Mouse (Mus musculus) naive thymus-derived CD4-positive, alpha-beta T cell, adult 2 months (primary cell): ENCODE data around the gene Ush2a.

Source experiments
- DNase-seq: peaks from one replicate; pipeline ENCODE4 v3.0.0-alpha.2; 2011; ENCODE audit warnings: low read depth

Ush2a gene

DNA sequence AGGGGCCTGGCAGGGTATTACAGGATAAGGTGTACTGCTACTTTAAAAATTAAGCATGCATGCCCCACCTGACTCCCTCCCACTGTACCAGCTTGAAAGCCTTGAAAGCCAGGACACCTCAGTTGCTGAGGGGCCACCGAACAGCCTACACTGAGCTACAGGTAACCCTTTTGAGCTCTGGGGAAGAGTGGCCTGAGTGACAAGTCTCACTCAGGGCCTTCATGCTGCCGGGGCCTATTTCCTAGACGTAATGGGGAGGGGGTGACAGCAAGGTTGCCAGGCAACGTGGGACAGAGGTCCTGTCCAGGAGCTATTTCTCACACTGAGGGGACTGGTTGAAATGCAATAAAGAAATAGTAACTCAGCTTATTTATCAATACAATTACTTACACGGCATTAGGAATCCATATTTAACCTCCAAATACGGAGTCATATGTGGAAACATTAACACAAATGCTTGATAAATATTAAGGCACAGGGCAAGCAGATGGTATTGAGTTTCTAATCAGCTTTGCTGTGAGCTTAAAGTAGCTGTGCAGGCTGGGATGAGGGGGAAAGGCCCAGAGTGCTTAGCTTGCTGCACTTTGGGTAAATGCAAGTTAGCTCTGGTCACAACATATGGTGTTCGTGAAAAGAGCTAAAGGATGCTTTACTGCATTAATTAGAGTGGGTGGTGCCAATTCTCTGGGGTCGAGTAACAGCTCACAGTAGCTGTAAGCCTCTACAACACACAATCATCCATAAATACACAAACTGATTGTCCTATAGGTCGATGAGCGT lies at the start of gene Ush2a:
TSS of gene Ush2a (plus strand) at position 121 of the 780 bp plus-strand sequence.
- DNase-seq = no peak

DNA sequence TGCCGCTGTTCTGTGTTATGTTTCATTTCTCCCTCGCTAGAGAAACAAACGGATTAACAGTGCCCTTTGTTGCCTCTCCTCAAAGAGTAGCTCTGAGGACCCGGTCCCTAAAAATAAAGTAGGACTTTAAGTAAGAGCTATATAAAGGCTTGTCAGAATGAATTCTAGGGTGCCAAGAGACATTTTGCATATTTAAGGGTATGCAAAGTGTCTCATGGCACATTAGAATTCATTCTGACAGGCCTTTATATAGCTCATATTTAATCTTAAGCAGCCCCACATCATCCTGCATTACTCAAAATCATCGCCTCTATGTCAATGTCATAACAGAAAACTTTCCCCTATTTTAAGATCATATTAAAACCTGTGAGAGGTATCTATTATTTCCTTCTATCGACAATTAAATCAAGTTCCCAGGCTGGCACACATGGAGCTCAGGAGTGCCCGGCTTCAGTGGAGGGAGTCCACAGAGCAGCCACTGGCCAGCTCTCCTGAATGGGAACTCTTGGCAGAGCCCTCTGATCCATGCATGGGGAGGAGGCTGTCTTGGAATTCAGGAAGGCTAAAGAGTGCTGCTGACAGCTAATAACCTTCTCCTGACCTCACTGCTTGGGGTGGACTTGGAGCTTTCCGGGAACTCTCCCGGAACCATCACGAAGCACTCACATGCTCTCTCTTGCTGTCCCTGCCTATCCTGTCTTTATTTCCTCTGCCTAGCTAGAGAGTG lies 46.8 kb upstream of the Ush2a start:
- DNase-seq = no peak

DNA sequence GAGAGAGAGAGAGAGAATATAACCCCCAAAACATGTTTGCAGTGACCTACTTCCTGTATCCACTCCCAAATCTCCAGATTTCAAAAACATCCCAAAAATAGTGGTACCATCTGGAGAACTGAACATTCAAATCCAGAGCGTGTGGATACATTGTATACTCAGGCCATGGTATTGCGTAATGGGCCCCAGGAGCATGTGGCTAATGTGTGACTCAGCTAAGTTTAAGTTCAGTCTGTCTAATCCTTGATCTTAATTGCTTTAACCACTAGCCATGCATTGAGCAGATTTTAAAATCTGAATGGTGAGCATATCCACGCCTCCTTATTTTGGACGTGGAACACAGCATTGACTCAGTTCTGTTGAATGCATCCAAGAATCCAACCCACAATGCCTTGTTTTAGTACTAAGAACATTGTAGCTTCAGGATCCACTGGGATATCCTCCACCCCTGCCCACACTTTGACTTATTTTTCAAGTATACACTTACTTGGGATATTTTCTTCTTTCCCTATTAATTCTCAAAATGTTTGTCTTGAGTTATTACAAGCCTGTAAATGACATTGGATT lies 40.5 kb upstream of the Ush2a start:
- no peak for DNase-seq

DNA sequence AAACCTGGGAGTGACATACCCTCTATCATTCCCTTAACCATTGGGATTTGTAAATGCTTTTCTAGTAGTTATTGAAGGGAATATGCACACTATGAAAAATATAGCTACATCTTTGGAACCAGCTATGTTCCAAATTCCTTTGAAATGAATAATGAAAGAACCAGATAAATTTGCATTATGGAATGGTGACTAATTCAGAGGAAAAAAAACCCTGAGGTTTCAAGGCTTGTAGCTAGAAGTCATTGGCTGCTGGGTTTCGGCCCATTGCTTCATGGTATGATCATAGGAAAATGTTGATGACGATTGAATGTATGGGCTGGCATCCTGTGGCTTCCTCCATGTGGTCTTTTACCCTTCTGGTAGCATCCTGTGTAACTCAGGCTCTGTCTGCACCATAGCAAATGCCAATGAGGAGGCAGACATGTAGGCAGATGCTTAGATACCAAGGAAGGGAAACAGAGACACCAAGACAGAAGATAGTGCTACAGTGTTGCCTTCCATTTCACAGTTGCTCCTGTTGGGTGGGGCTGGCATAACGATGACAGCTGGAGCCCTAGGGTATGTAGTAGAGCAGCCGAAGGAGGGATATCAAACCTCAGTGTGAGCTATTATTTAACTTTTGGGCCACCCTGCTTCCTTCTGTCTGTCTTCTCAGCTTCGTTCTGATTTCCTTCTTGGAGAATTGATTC lies 28.6 kb upstream of the Ush2a start:
- no peak for DNase-seq

DNA sequence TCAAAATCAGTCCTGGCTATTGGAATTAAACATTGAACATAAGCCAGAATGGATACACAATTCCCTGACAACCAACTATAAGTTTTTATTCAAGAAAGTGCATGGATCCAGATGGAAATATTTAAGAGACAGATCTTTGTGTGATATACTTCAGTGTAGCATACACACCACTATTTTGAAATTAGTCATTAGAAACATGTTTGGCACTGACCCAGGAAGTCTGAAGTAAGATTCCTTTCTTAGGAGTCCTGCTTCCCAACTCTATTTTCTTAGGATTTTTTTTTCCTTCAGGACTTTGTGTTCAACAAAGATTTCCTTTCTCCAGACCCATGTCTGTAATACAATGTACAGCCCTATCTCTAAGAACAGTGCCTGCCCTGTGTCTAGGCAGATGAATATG lies 23.2 kb upstream of the Ush2a start:
- DNase-seq = no peak

DNA sequence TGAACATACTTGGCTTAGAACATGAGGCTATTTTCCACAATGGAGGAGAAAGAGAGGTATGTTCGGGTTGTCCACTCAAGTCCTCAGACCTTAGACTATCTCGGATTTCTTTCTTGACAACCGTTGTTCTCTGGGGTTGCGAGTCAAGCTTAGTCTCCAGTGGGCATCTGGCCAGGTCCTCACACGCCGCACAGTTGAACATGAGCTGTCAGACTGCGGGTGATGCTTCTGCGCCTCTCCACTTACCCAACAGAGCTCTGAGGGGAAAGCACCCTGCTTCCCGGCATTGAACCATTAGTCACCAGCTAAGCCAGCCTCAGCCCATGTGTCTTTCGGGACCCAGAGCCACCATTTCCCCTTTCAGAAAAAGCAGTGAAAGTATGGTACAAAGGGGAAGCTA lies 20.1 kb upstream of the Ush2a start:
- DNase-seq = no peak

DNA sequence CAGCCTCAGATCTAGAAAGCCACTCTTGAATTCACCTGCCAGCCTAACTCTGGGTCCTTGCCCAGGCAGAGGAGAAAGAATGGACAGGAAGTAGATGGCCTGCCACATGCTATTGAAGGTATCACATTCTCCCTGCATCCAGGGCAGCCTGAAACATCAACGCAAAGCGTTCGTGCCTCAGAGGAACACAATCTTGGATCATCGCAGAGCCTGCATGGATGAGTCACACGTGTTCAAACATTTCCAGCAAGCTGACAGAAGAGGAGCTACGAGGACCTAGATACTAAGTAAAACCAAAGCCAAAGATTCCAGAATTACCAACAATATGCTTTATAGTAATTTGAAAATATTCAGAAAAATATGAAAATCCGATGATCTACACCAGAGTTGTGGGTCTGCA lies 4.3 kb upstream of the Ush2a start:
- no peak for DNase-seq

DNA sequence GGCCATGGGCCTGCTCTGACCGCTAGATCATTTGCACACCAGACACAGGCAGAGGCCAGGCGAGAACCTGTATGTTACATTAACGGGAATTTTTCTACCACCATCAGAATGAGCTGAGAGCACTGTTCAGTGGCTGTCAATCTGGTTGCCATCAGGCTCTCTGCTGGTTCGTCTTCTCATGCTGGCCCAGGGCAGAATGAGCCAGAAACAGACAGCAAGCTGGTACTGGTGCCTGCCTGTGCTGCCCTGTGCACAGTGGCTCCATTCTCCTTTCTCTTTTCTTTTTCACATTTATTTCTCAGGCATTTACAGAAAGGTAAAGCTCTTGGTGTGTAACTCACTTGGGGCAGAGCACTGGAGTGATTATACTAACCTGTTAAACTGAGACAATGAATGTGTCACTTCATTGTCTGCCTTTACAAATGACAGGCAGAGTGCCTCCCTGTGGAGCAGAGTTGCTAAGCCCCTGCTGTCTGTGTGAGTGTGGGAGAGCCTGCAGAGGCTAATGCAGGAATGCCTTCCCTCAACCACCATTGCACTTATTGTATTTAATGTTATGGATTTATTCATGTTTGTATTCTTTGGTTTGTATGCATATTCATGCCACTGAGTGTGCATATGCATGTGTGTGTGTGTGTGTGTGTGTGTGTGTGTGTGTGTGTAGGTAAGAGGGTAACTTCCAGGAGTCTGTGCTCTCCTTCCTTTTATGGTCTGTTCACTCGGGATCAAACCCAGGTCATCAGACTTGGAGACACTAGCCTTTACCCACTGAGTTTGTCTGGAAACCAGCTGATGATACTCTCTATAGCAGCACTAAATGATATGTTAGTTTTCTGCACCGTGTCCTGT lies 1.3 kb upstream of the Ush2a start:
- DNase-seq = no peak

DNA sequence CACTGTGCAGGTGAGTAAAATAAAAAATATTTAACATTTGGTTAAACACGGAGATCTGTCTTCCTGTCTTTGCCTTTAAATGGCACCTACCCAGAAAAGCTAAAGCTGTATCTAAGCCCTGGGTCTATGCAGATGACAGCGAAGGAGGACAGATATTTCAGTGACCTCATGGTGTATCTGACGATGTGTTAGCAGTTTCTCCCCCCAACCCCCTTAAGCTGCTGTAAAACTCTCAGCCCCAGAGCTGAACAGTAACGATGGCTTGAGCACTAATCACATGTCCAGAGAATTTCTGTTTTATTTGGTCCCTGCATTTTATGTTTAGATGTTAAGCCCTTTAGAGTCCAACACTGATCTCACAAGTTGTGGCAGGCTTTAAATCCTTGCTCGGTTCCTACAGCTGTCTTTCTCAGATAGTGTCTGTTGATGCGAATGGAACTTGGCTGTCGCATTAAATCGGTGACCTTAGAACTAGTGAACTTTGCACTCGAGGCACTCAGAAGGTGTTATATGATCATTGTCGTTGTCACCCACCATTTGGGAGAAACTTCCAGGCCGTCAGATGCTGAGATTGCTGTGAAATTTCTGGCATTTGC lies 5.4 kb downstream of the Ush2a start:
- DNase-seq = no peak

DNA sequence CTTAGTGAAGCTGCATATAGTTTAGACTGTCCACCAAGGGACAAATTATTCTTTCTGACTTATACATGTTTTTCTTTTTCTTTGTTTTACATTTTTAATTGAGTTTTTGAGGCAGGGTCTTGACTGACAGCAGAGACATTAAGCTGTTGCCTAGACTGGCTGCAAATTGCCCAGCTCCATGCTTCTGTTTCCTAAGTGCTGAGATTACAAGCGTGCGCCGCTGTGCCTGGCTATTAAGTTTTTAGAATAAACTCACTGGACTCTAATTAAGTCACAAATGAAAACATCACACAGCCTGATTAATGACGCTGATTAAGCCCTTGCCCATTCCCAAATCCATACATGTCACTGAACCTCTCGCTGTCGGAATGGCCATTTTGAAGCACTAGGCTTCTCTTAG lies 7.2 kb downstream of the Ush2a start:
- DNase-seq = no peak

DNA sequence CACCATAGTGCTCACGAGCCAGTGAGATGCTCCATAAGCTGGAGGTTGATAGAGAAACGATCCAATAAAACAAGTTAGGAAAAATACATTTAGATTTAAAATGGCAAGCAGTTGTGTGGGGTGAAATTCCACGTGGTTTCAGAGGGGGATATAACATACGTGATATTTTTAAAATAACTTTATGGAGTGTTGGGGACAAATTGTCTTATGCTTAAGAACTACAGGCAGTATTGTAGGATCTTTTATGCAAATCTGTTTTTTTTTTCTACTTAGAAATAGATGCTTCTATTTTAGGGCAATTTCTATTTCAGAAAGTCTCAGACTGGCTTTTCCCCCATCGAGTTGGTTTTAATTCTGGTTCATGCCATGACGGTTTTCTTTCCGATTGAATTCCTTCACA lies 51.5 kb downstream of the Ush2a start:
- DNase-seq = no peak

DNA sequence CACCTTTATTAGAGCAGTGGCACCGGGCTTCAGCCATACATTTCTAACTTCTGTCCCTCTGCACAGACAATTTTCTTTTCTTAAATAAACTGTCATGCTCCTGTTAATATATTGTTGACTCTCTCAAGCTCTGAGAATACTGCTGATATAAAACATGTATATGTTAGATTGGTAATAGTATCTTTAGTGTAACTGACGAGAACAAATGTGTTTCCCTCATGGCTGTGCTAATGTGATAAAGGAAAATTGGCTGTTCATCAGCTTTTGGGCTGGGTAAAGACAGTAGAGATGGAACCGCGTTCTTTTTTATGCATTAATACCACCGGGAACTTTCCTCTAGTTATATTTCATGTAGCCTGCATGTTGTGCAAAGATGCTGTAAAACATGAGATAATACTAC lies 54.8 kb downstream of the Ush2a start:
- DNase-seq = no peak

DNA sequence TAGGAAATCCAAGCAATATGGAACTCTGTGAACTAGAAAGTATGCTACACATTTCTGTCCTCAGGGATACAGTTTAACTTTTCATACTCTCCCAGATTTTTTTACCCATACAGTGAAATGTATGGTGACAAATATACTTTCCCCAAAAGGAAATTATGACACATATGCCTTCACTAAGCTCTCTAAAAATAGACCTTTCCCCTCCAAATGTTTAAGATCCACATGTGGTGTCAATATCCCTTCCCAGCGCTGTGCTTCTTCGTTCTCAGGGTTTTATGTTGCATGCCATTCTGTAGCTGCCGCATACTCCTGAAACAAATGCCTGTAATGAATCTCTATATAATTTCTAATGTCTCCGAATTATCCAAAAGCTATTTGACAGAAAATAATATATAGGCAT lies 58.4 kb downstream of the Ush2a start:
- DNase-seq = no peak

DNA sequence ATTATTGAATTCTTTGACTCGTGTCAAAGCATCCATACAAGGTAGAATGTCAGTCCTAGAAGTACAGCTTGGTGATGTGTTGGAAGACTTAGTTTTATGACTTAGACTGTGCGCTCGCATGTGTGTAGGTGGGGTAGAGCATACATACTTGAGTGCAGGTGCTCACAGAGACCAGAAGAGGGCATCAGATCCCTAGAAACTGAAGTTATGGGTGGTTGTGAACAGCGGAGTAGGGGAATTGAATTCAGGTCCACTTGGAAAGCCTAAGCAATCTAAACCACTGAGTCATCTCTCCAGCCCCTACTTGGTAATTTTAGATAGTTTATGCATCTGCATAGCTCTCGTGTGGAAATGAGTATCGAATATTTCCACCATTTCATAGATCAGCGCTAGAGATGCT lies 59.7 kb downstream of the Ush2a start:
- DNase-seq = no peak

DNA sequence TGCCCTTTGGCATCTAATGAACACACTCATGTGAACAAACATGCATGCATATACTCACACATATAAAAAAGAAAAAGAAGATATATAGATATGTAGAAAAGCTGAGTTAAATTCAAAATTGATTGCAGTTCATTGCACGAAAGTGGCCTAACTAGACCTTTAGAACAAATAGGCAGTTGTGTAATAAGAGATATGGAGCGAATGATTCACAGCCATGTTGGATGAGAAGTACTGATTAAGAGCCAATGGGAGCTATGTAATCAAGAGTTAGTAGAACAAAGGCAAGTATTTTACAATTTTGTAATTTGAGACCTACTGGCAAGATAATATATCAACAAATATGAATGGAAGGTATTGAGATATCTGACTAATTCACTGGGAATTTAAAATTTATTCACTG lies 68.6 kb downstream of the Ush2a start:
- no peak for DNase-seq

DNA sequence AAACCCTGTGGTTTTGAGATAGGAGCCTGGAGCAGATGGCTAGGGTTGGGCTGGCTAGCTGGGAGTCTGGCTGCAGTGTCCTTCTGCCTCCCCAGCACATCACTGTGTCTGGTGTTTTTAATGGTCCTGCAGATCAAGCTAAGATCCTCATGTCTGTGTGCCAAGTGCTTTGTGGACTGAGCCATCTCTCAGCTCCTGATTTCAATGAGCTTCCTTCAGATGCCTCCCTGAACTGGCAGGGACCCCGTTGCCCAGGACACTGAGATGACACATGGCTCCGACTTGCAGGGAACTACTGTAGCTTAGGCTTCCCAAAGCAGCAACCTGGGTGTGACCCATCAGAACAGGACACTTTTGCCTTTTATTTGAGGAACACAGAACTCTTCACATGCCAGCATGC lies 72.1 kb downstream of the Ush2a start:
- DNase-seq = no peak

DNA sequence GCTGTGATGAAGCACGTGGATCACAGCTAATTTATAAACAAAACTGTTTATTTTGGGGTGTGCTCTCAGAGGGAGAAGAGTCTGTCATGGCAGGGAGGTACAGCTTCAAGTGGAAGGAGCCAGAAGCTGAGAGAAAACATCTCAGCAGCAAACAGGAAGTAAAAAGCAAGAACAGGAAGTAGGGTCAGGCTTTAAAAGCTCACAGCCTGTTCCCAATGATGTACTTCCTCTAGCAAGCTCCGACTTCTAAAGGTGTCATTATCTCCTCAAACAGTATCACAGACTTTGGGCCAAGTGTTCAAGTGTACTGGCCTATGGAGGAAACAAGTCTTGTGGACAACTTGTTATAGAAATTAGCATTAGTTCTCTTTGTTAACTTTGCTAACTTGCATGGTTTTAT lies 85.9 kb downstream of the Ush2a start:
- DNase-seq = no peak

DNA sequence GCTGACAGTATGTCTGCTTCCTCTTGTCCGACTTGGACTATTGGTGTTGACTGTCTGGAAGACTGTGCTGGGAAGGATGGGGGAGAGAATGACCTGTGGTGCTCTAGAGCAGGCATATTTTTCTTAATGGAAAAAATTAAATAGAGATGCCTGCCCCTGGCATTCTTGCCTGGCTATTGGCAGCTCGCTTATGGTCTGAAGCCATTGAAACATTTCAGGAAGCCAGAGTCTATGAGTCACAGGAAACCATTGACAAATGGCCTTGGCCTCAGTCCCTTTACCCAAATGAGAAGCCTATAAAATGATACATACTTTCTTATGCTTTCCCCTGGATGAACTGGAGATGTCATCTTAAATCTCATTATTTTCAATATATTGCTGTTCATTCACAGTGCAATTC lies 92.9 kb downstream of the Ush2a start:
- DNase-seq = no peak

DNA sequence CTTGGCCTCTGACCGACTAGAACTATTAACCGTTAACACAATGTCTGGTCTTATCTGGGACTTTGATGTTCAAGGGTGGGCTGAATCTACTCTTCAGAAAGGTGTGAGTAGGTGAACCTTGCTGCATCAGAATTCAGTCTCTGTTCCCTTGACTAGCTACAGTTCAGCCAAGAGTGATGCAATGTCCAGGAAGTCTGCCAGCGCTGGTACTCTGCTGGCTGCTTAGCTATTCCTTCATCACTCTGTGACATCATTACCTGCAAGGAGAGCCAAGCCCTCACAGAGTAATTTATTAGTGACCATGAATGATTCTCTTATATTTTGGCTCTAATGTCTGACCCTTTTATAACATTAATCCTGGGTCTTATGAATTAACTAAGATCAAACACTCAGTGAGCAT lies 101.7 kb downstream of the Ush2a start:
- no peak for DNase-seq

DNA sequence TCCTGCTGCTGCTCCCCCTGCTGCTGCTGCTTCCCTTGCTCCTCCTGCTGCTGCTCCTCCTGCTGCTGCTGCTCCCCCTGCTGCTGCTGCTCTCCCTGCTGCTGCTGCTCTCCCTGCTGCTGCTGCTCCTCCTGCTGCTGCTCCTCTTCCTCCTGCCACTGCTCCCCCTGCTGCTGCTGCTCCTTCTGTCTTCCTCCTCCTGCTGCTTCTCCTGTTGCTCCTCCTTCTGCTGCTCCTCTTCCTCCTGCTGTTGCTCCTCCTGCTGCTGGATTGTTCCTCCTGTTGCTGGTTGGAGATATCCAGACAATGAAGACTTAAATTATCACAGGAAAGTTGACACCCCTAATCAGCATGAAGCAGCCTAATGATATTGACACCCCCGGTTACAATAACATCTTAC lies 123.4 kb downstream of the Ush2a start:
- DNase-seq = no peak

DNA sequence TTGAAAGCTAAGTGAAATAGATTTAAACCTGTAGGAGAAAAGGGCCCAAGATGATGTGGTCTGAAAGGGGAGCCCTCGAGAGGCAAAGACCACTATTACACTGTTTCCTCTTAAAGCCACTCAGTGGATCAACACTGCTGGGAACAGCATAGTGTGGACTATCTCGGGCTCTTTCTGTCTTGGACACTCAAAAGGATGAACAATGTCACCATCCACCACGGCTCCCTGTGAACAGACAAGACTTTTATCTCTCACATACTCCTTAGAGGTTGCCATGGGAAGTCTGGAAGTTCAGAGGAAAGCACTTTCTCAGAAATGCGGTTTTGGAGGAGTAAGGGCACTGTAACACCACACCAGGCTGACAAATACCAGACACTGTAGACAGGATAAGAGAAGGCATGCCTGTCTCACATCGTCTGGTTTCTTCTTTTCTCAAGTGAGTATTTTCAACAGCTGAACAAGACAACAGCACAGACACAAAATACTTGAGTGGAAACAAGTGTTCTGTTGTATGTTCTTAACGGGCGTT lies 124.0 kb downstream of the Ush2a start:
- no peak for DNase-seq
